Mouse (Mus musculus): ENCODE measurements at regions not wholly inside any gene's neighbourhood (a gene's known extent, or its start where the extent isn't known, plus 50 kb on each side); places are given as distances from the start of the nearest gene placed in this dataset.

GRCm38 (mm10) chr8:46924787-46925548 is 61.7 kb upstream of the Enpp6 start:
- H3K9me3 ChIP-seq (replicated peaks; ENCODE audit: control insufficient read depth, low read length) = no peaks in the 10 kb centered on the region
- ATAC-seq (no peak), DNase-seq (ENCODE audit: low spot score) (no peak)
- no peak overlapping the region for H3K4me2 ChIP-seq (ENCODE audit: low read length)
- H3K4me3 ChIP-seq (ENCODE audit: low read depth, low read length) = no peak overlapping the region
- WGBS = 32% methylated on average over 13 of the region's 13 CpGs
- H3K36me3 ChIP-seq (ENCODE audit: control insufficient read depth, insufficient read depth, low read length) = no peaks in the 10 kb centered on the region
- H3K27me3 ChIP-seq (replicated peaks; ENCODE audit: control insufficient read depth, insufficient read depth, low read length) = no peaks in the 10 kb centered on the region
- H3K9ac ChIP-seq (ENCODE audit: low read length) = no peak overlapping the region
- no peaks in the 10 kb centered on the region for H3K4me1 ChIP-seq (ENCODE audit: control insufficient read depth, insufficient read depth, low read length)
- no peak overlapping the region for H3K27ac ChIP-seq (ENCODE audit: low read depth, low read length)

GRCm38 (mm10) chr8:46928718-46929117 is 58.0 kb upstream of the Enpp6 start:
- no peaks in the 10 kb centered on the region for H3K4me1 ChIP-seq (ENCODE audit: control insufficient read depth, insufficient read depth, low read length)
- ATAC-seq (no peak), DNase-seq (ENCODE audit: low spot score) (no peak)
- H3K27ac ChIP-seq (ENCODE audit: low read depth, low read length) = no peak overlapping the region
- 83% methylated on average over 6 of the region's 6 CpGs for WGBS
- H3K27me3 ChIP-seq (replicated peaks; ENCODE audit: control insufficient read depth, insufficient read depth, low read length) = no peaks in the 10 kb centered on the region
- H3K9me3 ChIP-seq (replicated peaks; ENCODE audit: control insufficient read depth, low read length) = no peaks in the 10 kb centered on the region
- H3K4me2 ChIP-seq (ENCODE audit: low read length) = no peak overlapping the region
- no peak overlapping the region for H3K9ac ChIP-seq (ENCODE audit: low read length)
- H3K36me3 ChIP-seq (ENCODE audit: control insufficient read depth, insufficient read depth, low read length) = no peaks in the 10 kb centered on the region
- H3K4me3 ChIP-seq (ENCODE audit: low read depth, low read length) = no peak overlapping the region

- Histone ChIP-seq H3K36me3 (ENCODE audit: control insufficient read depth, insufficient read depth, low read length) (no peaks in the 10 kb centered on the region), H3K27ac (ENCODE audit: low read depth, low read length) (no peak overlapping the region), H3K27me3 (replicated peaks; ENCODE audit: control insufficient read depth, insufficient read depth, low read length) (no peaks in the 10 kb centered on the region), H3K9me3 (replicated peaks; ENCODE audit: control insufficient read depth, low read length) (no peaks in the 10 kb centered on the region), H3K4me1 (ENCODE audit: control insufficient read depth, insufficient read depth, low read length) (no peaks in the 10 kb centered on the region), H3K4me2 (ENCODE audit: low read length) (no peak overlapping the region), H3K4me3 (ENCODE audit: low read depth, low read length) (no peak overlapping the region), H3K9ac (ENCODE audit: low read length) (no peak overlapping the region)
- no peak for ATAC-seq
- 82% methylated on average over 6 of the region's 6 CpGs for WGBS
- no peak for DNase-seq (ENCODE audit: low spot score)
These were observed 57.0 kb upstream of the Enpp6 start for GRCm38 (mm10) chr8:46929678-46930077.

- Histone ChIP-seq H3K9ac (ENCODE audit: low read length) (no peak overlapping the region), H3K36me3 (ENCODE audit: control insufficient read depth, insufficient read depth, low read length) (no peaks in the 10 kb centered on the region), H3K9me3 (replicated peaks; ENCODE audit: control insufficient read depth, low read length) (no peaks in the 10 kb centered on the region), H3K27ac (ENCODE audit: low read depth, low read length) (no peak overlapping the region), H3K4me3 (ENCODE audit: low read depth, low read length) (no peak overlapping the region), H3K4me2 (ENCODE audit: low read length) (no peak overlapping the region), H3K27me3 (replicated peaks; ENCODE audit: control insufficient read depth, insufficient read depth, low read length) (no peaks in the 10 kb centered on the region), H3K4me1 (ENCODE audit: control insufficient read depth, insufficient read depth, low read length) (no peaks in the 10 kb centered on the region)
- ATAC-seq (no peak), DNase-seq (ENCODE audit: low spot score) (no peak)
- 95% methylated on average over 6 of the region's 6 CpGs for WGBS
These were observed 55.4 kb upstream of the Enpp6 start for GRCm38 (mm10) chr8:46931267-46931666.

GRCm38 (mm10) chr8:46933256-46933655 is 53.4 kb upstream of the Enpp6 start:
- H3K9ac ChIP-seq (ENCODE audit: low read length) = no peak overlapping the region
- H3K4me2 ChIP-seq (ENCODE audit: low read length) = no peak overlapping the region
- no peak for DNase-seq (ENCODE audit: low spot score)
- no peak overlapping the region for H3K4me3 ChIP-seq (ENCODE audit: low read depth, low read length)
- no peaks in the 10 kb centered on the region for H3K4me1 ChIP-seq (ENCODE audit: control insufficient read depth, insufficient read depth, low read length)
- no peaks in the 10 kb centered on the region for H3K27me3 ChIP-seq (replicated peaks; ENCODE audit: control insufficient read depth, insufficient read depth, low read length)
- no peak for ATAC-seq
- no peak overlapping the region for H3K27ac ChIP-seq (ENCODE audit: low read depth, low read length)
- H3K9me3 ChIP-seq (replicated peaks; ENCODE audit: control insufficient read depth, low read length) = no peaks in the 10 kb centered on the region
- no peaks in the 10 kb centered on the region for H3K36me3 ChIP-seq (ENCODE audit: control insufficient read depth, insufficient read depth, low read length)

GRCm38 (mm10) chr8:46934254-46934653 is 52.4 kb upstream of the Enpp6 start:
- H3K27ac ChIP-seq (ENCODE audit: low read depth, low read length) = no peak overlapping the region
- 94% methylated on average over 9 of the region's 9 CpGs for WGBS
- no peak overlapping the region for H3K9ac ChIP-seq (ENCODE audit: low read length)
- DNase-seq (ENCODE audit: low spot score) (no peak), ATAC-seq (no peak)
- H3K36me3 ChIP-seq (ENCODE audit: control insufficient read depth, insufficient read depth, low read length) = no peaks in the 10 kb centered on the region
- H3K4me2 ChIP-seq (ENCODE audit: low read length) = no peak overlapping the region
- H3K4me1 ChIP-seq (ENCODE audit: control insufficient read depth, insufficient read depth, low read length) = no peaks in the 10 kb centered on the region
- no peaks in the 10 kb centered on the region for H3K27me3 ChIP-seq (replicated peaks; ENCODE audit: control insufficient read depth, insufficient read depth, low read length)
- H3K4me3 ChIP-seq (ENCODE audit: low read depth, low read length) = no peak overlapping the region
- no peaks in the 10 kb centered on the region for H3K9me3 ChIP-seq (replicated peaks; ENCODE audit: control insufficient read depth, low read length)

GRCm38 (mm10) chr8:46934898-46935297 is 51.8 kb upstream of the Enpp6 start:
- H3K9ac ChIP-seq (ENCODE audit: low read length) = no peak overlapping the region
- no peak overlapping the region for H3K27ac ChIP-seq (ENCODE audit: low read depth, low read length)
- H3K9me3 ChIP-seq (replicated peaks; ENCODE audit: control insufficient read depth, low read length) = no peaks in the 10 kb centered on the region
- no peaks in the 10 kb centered on the region for H3K4me1 ChIP-seq (ENCODE audit: control insufficient read depth, insufficient read depth, low read length)
- H3K4me2 ChIP-seq (ENCODE audit: low read length) = no peak overlapping the region
- WGBS = 23% methylated on average over 9 of the region's 9 CpGs
- no peaks in the 10 kb centered on the region for H3K36me3 ChIP-seq (ENCODE audit: control insufficient read depth, insufficient read depth, low read length)
- peak; percentile 74 for DNase-seq (ENCODE audit: low spot score)
- H3K27me3 ChIP-seq (replicated peaks; ENCODE audit: control insufficient read depth, insufficient read depth, low read length) = no peaks in the 10 kb centered on the region
- no peak overlapping the region for H3K4me3 ChIP-seq (ENCODE audit: low read depth, low read length)
- peak; percentile 73; the same call in 1 of the 2 replicates for ATAC-seq

GRCm38 (mm10) chr8:46936039-46936438 is 50.6 kb upstream of the Enpp6 start:
- Histone ChIP-seq H3K27me3 (replicated peaks; ENCODE audit: control insufficient read depth, insufficient read depth, low read length) (no peaks in the 10 kb centered on the region), H3K9ac (ENCODE audit: low read length) (no peak overlapping the region), H3K4me1 (ENCODE audit: control insufficient read depth, insufficient read depth, low read length) (no peaks in the 10 kb centered on the region), H3K27ac (ENCODE audit: low read depth, low read length) (no peak overlapping the region), H3K9me3 (replicated peaks; ENCODE audit: control insufficient read depth, low read length) (no peaks in the 10 kb centered on the region), H3K36me3 (ENCODE audit: control insufficient read depth, insufficient read depth, low read length) (no peaks in the 10 kb centered on the region), H3K4me3 (ENCODE audit: low read depth, low read length) (no peak overlapping the region), H3K4me2 (ENCODE audit: low read length) (no peak overlapping the region)
- ATAC-seq = no peak
- 20% methylated on average over 8 of the region's 8 CpGs for WGBS
- DNase-seq (ENCODE audit: low spot score) = peak; percentile 27
